Mouse (Mus musculus) regulatory T cell (primary cell): ENCODE data around the gene Kifc3.
"Not testable (repeated sequence)": the region's sequence is repeated elsewhere in the genome, so short reads cannot be mapped to it uniquely, and the experiment has no call there.

Source experiments
- in situ Hi-C: fragments of 300-600 bp; cut with MboI, MseI; formaldehyde crosslinking; loops from one replicate; pipeline ENCODE4 v1.15.1; 2025; ENCODE audit warnings: high pct_unique_total_duplicates

Gene Kifc3

GRCm38 (mm10) chr8:95203326-95204038 lies 870 bp upstream of the Kifc3 start:
- in situ Hi-C loops: loop anchor here (5.0 kb wide), 1 partner anchor 261 kb away; no protein-coding TSS in a partner anchor

DNA sequence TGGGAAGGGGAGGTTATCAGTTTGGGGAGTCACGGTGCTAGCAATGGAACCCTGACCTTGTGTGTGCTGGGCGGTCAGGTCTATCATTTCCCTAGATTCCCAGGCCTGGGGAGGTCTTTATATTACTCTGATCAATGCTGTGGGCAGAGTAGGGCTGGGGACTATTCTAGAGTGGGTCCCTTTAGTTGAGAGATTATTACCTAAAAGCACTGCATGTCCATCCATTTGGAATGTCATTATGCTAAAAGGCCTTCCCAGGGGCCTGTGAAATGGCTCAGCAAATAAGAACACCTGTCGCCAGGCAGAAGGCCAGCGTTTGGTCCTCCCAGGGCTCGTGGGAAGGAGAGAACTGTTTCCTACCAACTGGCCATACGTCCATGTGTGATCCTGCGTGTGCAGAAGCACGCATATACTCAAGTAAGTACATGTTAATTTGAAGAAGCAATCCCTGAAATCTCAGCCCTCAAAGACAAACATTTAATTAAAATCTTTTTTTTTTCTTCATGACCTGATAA lies 499 bp downstream of the Kifc3 start:
- in situ Hi-C loops: loop anchor here (5.0 kb wide), 1 partner anchor 260 kb away; no protein-coding TSS in a partner anchor

- in situ Hi-C loops: loop anchor here (5.0 kb wide), 1 partner anchor 259 kb away; no protein-coding TSS in a partner anchor
These were observed 1.1 kb downstream of the Kifc3 start for GRCm38 (mm10) chr8:95201491-95201890.

DNA sequence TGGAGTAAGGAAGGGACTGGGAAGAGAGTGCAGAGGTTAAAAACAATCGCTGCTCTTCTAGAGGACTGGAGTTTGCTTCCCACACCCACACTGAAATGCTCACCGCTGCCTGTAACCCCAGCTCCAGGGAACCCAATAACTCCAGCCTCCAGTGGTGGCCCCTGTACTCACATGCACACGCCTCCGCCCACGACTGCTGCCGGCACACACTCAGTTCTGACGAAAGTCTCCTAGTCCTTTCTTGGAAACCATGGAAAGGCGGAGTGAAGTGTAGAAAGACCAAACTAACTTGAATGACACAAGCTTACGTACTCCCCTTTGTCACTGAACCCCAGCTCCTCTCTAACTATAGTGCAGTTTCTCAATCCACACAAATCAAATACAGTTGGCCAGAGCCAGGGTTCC lies 2.6 kb downstream of the Kifc3 start:
- in situ Hi-C loops: loop anchor here (5.0 kb wide), 1 partner anchor 258 kb away; no protein-coding TSS in a partner anchor

- in situ Hi-C loops: no loop called here
These were observed 6.9 kb downstream of the Kifc3 start for GRCm38 (mm10) chr8:95195728-95196127.

DNA sequence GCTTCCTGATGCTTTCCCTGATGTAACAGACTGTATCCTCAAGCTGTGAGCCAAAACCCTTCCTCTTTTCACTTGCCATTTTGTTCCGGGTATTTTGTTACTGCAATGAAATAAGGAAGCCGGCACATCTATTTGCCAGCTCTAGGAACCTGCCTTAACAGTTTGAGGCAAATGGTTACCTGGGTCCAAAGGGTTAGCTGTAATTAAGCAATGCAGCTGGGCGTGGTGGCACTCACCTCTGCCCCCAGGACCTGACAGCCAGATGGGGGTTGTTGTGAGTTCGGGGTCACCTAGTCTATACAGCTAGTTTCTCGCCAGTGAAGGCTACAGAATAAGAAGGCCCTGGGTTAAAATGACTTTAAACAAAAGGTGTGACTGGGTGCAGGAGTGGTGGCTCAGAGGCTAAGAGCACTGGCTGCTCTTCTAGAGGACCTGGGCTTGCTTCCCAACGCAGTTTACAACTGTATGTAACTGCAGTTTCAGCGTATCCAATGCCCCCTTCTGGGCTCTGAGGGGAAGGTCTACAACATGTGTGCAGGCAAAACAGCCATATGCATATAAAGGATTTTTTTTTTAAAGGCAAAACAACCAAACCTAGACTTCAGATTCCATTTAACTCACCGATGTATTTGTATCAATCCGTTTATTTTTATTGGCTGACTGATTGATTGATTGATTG lies 11.0 kb downstream of the Kifc3 start:
- in situ Hi-C loops: no loop called here

GRCm38 (mm10) chr8:95187579-95187978 lies 15.0 kb downstream of the Kifc3 start:
- in situ Hi-C loops: no loop called here

- in situ Hi-C loops: no loop called here
These were observed 16.6 kb downstream of the Kifc3 start for GRCm38 (mm10) chr8:95185891-95186513.

DNA sequence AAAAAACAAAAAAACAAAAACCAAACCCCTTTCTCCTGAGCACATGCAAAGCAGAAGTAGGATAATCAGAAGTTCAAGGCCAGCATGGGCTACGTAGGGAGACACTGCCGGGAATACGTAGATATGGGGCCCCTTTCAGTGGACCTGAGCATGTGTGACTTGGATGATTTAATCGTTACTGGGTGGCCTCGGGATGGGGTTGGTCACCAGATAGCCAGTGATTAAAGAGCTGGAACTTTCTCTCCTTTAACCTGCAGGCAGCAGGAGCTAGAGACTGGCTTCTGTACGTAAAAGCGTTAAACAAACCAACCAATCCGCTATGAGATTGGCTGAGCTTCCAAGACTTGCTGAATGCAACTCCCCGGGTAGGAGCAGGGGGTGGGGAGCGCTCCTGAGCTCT lies 17.5 kb downstream of the Kifc3 start:
- in situ Hi-C loops: no loop called here

DNA sequence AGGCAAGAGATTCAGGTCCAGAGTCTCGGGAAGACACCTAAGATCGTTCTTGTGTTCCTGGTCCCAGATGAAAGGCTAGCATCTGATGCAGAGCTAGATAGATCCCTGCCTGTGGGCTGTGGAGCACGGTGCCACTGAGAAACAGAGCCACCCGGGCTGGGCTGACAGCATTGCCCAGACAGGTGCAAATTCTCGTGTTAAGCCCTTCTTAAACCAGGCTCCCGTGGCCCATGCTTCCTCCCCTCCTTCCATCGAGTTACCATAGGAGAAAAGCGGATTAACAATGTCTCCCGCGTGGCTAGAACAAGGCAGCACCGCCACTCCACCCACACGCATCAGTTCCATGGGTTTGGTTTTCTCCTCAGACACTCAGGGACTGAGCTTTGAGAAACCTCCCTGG lies 18.4 kb downstream of the Kifc3 start:
- in situ Hi-C loops: no loop called here

- in situ Hi-C loops: no loop called here
These were observed 20.8 kb downstream of the Kifc3 start for GRCm38 (mm10) chr8:95181850-95182249.

DNA sequence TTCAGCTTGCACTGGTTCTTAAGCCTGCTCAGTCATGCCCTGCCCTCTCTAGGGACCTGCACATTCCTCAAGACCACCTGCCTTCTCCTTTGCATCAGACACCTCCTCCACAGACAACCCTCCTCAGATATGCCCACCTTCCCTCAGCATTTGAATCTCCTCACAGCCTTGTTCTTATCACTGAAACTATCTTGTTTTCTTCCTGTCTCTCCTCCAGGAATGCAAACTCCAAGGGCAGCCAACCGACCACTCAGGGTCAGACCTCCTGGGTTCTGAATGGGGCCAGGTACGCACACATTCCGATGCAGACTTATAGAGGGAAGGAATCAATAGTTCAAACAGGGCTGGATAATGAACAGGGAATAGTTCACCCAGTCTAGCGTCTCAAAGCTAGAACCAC lies 24.4 kb downstream of the Kifc3 start:
- in situ Hi-C loops: no loop called here

- in situ Hi-C loops: no loop called here
These were observed 25.6 kb downstream of the Kifc3 start for GRCm38 (mm10) chr8:95176985-95177384.

- in situ Hi-C loops: no loop called here
These were observed 26.8 kb downstream of the Kifc3 start for GRCm38 (mm10) chr8:95175808-95176207.

GRCm38 (mm10) chr8:95175306-95175705 lies 27.3 kb downstream of the Kifc3 start:
- in situ Hi-C loops: no loop called here

GRCm38 (mm10) chr8:95172433-95172832 lies 30.2 kb downstream of the Kifc3 start:
- in situ Hi-C loops: no loop called here

GRCm38 (mm10) chr8:95167726-95168125 lies 34.9 kb downstream of the Kifc3 start:
- in situ Hi-C loops: no loop called here

GRCm38 (mm10) chr8:95166400-95166799 lies 36.2 kb downstream of the Kifc3 start:
- in situ Hi-C loops: no loop called here

DNA sequence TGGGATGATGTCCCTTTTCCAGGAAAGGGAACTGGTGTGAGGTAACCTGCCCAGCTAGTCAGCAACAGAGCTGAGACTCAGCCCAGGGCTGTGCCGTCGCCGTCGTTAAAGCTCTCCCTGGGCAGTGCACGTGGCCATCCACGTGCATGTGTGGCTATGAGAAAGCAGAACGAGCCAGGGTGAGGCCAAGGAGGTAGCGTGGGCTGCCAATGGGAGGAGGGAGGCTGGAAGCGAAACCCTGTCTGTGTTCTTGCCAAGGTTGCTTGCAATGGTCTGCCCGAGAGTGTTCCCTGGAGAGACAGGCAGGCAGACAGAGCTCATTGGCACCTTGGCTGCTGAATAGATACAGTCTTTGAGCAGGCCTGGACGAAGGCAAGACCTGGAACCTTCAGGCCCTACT lies 36.7 kb downstream of the Kifc3 start:
- in situ Hi-C loops: no loop called here

- in situ Hi-C loops: no loop called here
These were observed 38.1 kb downstream of the Kifc3 start for GRCm38 (mm10) chr8:95164469-95164868.

GRCm38 (mm10) chr8:95163969-95164368 lies 38.6 kb downstream of the Kifc3 start:
- in situ Hi-C loops: not testable (repeated sequence)

- in situ Hi-C loops: no loop called here
These were observed 39.8 kb downstream of the Kifc3 start for GRCm38 (mm10) chr8:95162785-95163184.
